In the genomic region with DNA sequence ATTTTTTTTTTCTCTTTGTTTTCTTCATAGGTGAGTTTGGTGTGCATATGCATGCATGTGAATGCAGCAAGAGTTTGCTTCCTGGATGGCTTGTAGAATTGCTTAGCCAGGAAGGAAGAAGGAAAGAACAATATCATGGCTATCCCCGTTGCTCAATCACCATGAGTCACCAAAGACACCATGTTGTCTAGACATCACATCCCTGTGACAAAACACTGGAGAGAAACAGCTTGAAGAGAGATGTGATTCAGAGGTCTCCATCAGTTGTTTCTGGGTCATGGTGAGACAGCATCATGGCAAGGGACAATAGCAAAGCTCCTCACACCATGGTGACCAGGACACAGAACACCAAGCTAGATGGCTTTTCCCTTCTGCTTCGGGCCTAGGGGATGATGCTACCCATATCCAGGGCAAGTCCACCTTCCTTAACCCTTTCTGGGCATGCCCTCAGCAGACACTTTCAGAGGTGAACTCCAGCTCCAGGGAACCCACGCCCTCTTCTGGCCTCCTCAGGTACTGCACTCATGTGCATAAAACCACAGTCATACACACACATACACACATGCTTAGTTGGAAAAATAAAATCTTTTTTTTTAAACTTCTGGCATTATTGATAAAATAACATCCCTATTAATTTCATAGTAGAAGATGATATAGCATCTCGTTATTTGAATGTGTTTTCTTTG, we compare ENCODE assay signal across 21 mouse cellular contexts. TPM values are rescaled to one million over a fixed set of nuclear protein-coding genes. Genes with fewer than 3 reads are reported as not detected.
DNase-seq lines count a peak whose midpoint lies in the region; ATAC-seq and TF ChIP-seq lines count a peak whose summit lies in the region.
"Had no signal": no experiment of that assay in that cellular context is flagged by ENCODE, and none has a peak within 500 bp of the region (broad histone marks: within the 10 kb centered on the region; RNA-seq: fewer than 3 reads in every experiment).

No protein-coding gene starts in this region.

- intact Hi-C loops in left cerebral cortex, postnatal 10 days (cut with DNase I), result no loop called here

- H3K36me3 ChIP-seq in intestine, postnatal 0 days (ENCODE audit: control insufficient read depth, insufficient read depth), result no peaks in the 10 kb centered on the region
- no peaks in the 10 kb centered on the region for H3K36me3 ChIP-seq in intestine, embryonic 15.5 days
- H3K36me3 ChIP-seq in midbrain, postnatal 0 days (ENCODE audit: insufficient read depth, low read length), result no peaks in the 10 kb centered on the region
- H3K36me3 ChIP-seq in midbrain, embryonic 15.5 days (replicated peaks), result no peaks in the 10 kb centered on the region
- H3K36me3 ChIP-seq in small intestine, adult 2 months (ENCODE audit: control insufficient read depth, insufficient read depth, low read length), result no peaks in the 10 kb centered on the region
- H3K36me3 ChIP-seq: embryonic facial prominence, embryonic 10.5 days; forebrain, embryonic 12.5 days; stomach, embryonic 15.5 days had no signal

- TF ChIP-seq POLR2A in small intestine, adult 2 months (IDR thresholded peaks at IDR 0.05; ENCODE audit: low read depth, low read length), result no peak

- 71% methylated on average over 4 of the region's 4 CpGs for WGBS in intestine, postnatal 0 days
- 77% methylated on average over 4 of the region's 4 CpGs for WGBS in intestine, embryonic 15.5 days
- 80% methylated on average over 4 of the region's 4 CpGs for WGBS in midbrain, postnatal 0 days
- WGBS in midbrain, embryonic 15.5 days, result 79% methylated on average over 4 of the region's 4 CpGs
- WGBS in small intestine, adult 2 months, result 68% methylated on average over 4 of the region's 4 CpGs

- no peak overlapping the region for H3K4me2 ChIP-seq in intestine, postnatal 0 days (replicated peaks; ENCODE audit: low read depth)
- no peak overlapping the region for H3K4me2 ChIP-seq in intestine, embryonic 15.5 days (replicated peaks)
- H3K4me2 ChIP-seq in midbrain, postnatal 0 days (ENCODE audit: low read depth, low read length, poor library complexity, severe bottlenecking), result no peak overlapping the region
- H3K4me2 ChIP-seq in midbrain, embryonic 15.5 days, result no peak overlapping the region
- H3K4me2 ChIP-seq: forebrain, embryonic 12.5 days; stomach, embryonic 15.5 days had no signal

- TF ChIP-seq CTCF in intestine, postnatal 0 days (IDR thresholded peaks at IDR 0.05; ENCODE audit: low read depth), result peak; percentile 51
- peak; percentile 43; the same call in 1 of the 2 replicates for TF ChIP-seq CTCF in midbrain, postnatal 0 days (IDR thresholded peaks at IDR 0.05)
- TF ChIP-seq CTCF in small intestine, adult 2 months (IDR thresholded peaks at IDR 0.05; ENCODE audit: extremely low read depth, insufficient read length, insufficient replicate concordance, low read depth, low read length), result peak; percentile 17; the same call in 1 of the 2 replicates

- no peak overlapping the region for H3K4me3 ChIP-seq in intestine, postnatal 0 days (ENCODE audit: low read depth, low read length)
- no peak overlapping the region for H3K4me3 ChIP-seq in intestine, embryonic 15.5 days (replicated peaks)
- H3K4me3 ChIP-seq in midbrain, postnatal 0 days (ENCODE audit: low read depth, low read length), result no peak overlapping the region
- no peak overlapping the region for H3K4me3 ChIP-seq in midbrain, embryonic 15.5 days
- no peak overlapping the region for H3K4me3 ChIP-seq in small intestine, adult 2 months (ENCODE audit: low read depth, low read length)
- H3K4me3 ChIP-seq: embryonic facial prominence, embryonic 10.5 days; forebrain, embryonic 12.5 days; stomach, embryonic 15.5 days had no signal

- no peak for DNase-seq in midbrain, postnatal 0 days (ENCODE audit: low spot score)
- DNase-seq in R1 (ENCODE audit: low read depth, low spot score), result peak; percentile 37
- DNase-seq in left cerebral cortex, postnatal 10 days (ENCODE audit: extremely low spot score in 1 of 2, low spot score in 2 of 2), result no peak
- DNase-seq in embryo, embryonic 11 days, result no peak
- DNase-seq: right cerebral cortex, postnatal 4 days had no signal

- H3K4me1 ChIP-seq in intestine, postnatal 0 days (replicated peaks; ENCODE audit: control insufficient read depth, insufficient read depth, low read length), result no peaks in the 10 kb centered on the region
- no peaks in the 10 kb centered on the region for H3K4me1 ChIP-seq in intestine, embryonic 15.5 days (replicated peaks)
- no peaks in the 10 kb centered on the region for H3K4me1 ChIP-seq in midbrain, postnatal 0 days (ENCODE audit: insufficient read depth, low read length)
- no peaks in the 10 kb centered on the region for H3K4me1 ChIP-seq in midbrain, embryonic 15.5 days
- no peaks in the 10 kb centered on the region for H3K4me1 ChIP-seq in small intestine, adult 2 months (ENCODE audit: control insufficient read depth, insufficient read depth, insufficient read length, low read length)
- H3K4me1 ChIP-seq: embryonic facial prominence, embryonic 10.5 days; forebrain, embryonic 12.5 days; stomach, embryonic 15.5 days had no signal

- no peak overlapping the region for H3K27ac ChIP-seq in intestine, postnatal 0 days (ENCODE audit: low read depth, low read length)
- no peak overlapping the region for H3K27ac ChIP-seq in intestine, embryonic 15.5 days
- no peak overlapping the region for H3K27ac ChIP-seq in midbrain, postnatal 0 days (ENCODE audit: low read depth, low read length)
- H3K27ac ChIP-seq in midbrain, embryonic 15.5 days, result no peak overlapping the region
- no peak overlapping the region for H3K27ac ChIP-seq in small intestine, adult 2 months (ENCODE audit: insufficient read depth, low read depth, low read length)
- H3K27ac ChIP-seq: embryonic facial prominence, embryonic 10.5 days; forebrain, embryonic 12.5 days; stomach, embryonic 15.5 days had no signal

- H3K27me3 ChIP-seq in intestine, postnatal 0 days (replicated peaks; ENCODE audit: control insufficient read depth, insufficient read depth, low read length), result no peaks in the 10 kb centered on the region
- H3K27me3 ChIP-seq in intestine, embryonic 15.5 days (replicated peaks), result no peaks in the 10 kb centered on the region
- H3K27me3 ChIP-seq in midbrain, postnatal 0 days (ENCODE audit: insufficient read depth, low read length), result no peaks in the 10 kb centered on the region
- no peaks in the 10 kb centered on the region for H3K27me3 ChIP-seq in midbrain, embryonic 15.5 days (replicated peaks)
- no peaks in the 10 kb centered on the region for H3K27me3 ChIP-seq in small intestine, adult 2 months (ENCODE audit: control insufficient read depth, insufficient read depth, low read length)
- H3K27me3 ChIP-seq: forebrain, embryonic 12.5 days; stomach, embryonic 15.5 days had no signal

- H3K9ac ChIP-seq in intestine, postnatal 0 days (ENCODE audit: low read depth, low read length), result no peak overlapping the region
- H3K9ac ChIP-seq in intestine, embryonic 15.5 days, result no peak overlapping the region
- H3K9ac ChIP-seq in midbrain, postnatal 0 days (replicated peaks; ENCODE audit: low read length, poor library complexity, severe bottlenecking), result no peak overlapping the region
- H3K9ac ChIP-seq in midbrain, embryonic 15.5 days, result no peak overlapping the region
- H3K9ac ChIP-seq: forebrain, embryonic 12.5 days; stomach, embryonic 15.5 days had no signal

- ATAC-seq in intestine, postnatal 0 days, result no peak
- ATAC-seq in intestine, embryonic 15.5 days, result no peak
- ATAC-seq in midbrain, postnatal 0 days (ENCODE audit: low FRiP score), result no peak
- ATAC-seq in midbrain, embryonic 15.5 days (replicated peaks), result no peak
- ATAC-seq: inflammation-experienced regulatory T-cells, adult 6 months; midbrain, embryonic 16.5 days had no signal

- H3K9me3 ChIP-seq in intestine, postnatal 0 days (ENCODE audit: control insufficient read depth), result no peaks in the 10 kb centered on the region
- H3K9me3 ChIP-seq in intestine, embryonic 15.5 days, result no peaks in the 10 kb centered on the region
- H3K9me3 ChIP-seq in midbrain, postnatal 0 days (ENCODE audit: low read length), result no peaks in the 10 kb centered on the region
- no peaks in the 10 kb centered on the region for H3K9me3 ChIP-seq in midbrain, embryonic 15.5 days
- H3K9me3 ChIP-seq: embryonic facial prominence, embryonic 10.5 days; forebrain, embryonic 12.5 days; stomach, embryonic 15.5 days had no signal

RNA-seq across cellular contexts. Expression of a gene that starts 2.2 kb away (rescaled TPM):
- not detected in 2 replicates for polyA plus RNA-seq in intestine, postnatal 0 days (2015; fragmentation: Nextera tagmentation; extraction: Ambion mirVana)
- not detected in 2 replicates for polyA plus RNA-seq in intestine, embryonic 15.5 days (2015; fragmentation: Nextera tagmentation; extraction: Ambion mirVana)
- total RNA-seq in midbrain, postnatal 0 days (2014; rRNA removed), result not detected in 2 replicates
- not detected in 2 replicates for polyA plus RNA-seq in midbrain, postnatal 0 days (2015; fragmentation: Nextera tagmentation; extraction: Ambion mirVana)
- not detected in 2 replicates for polyA plus RNA-seq in midbrain, embryonic 15.5 days (2015; fragmentation: Nextera tagmentation; extraction: Ambion mirVana)
- not detected in 2 replicates for polyA plus RNA-seq in small intestine, adult 2 months (2012; rRNA removed)
- total RNA-seq in left cerebral cortex, postnatal 10 days (2021), result not detected
- total RNA-seq: adrenal gland, adult 18-20 months; ES-E14; heart, postnatal 25 days; left cerebral cortex, postnatal 14 days; neutrophil, adult 5-6 weeks had no signal
- polyA plus RNA-seq: embryonic facial prominence, embryonic 10.5 days; forebrain, embryonic 12.5 days; inflammation-experienced regulatory T-cells, adult 6 months; large intestine, adult 2 months; lung, embryonic 16.5 days; midbrain, embryonic 16.5 days; stomach, embryonic 15.5 days had no signal

RNA-seq across cellular contexts. Expression of a gene that starts 2.7 kb away (rescaled TPM):
- polyA plus RNA-seq in intestine, postnatal 0 days (2015; fragmentation: Nextera tagmentation; extraction: Ambion mirVana), result not detected in 2 replicates
- not detected in 2 replicates for polyA plus RNA-seq in intestine, embryonic 15.5 days (2015; fragmentation: Nextera tagmentation; extraction: Ambion mirVana)
- not detected in 2 replicates for total RNA-seq in midbrain, postnatal 0 days (2014; rRNA removed)
- not detected in 2 replicates for polyA plus RNA-seq in midbrain, postnatal 0 days (2015; fragmentation: Nextera tagmentation; extraction: Ambion mirVana)
- not detected in 2 replicates for polyA plus RNA-seq in midbrain, embryonic 15.5 days (2015; fragmentation: Nextera tagmentation; extraction: Ambion mirVana)
- polyA plus RNA-seq in small intestine, adult 2 months (2012; rRNA removed), result not detected in 2 replicates
- total RNA-seq in left cerebral cortex, postnatal 10 days (2021), result not detected
- total RNA-seq: adrenal gland, adult 18-20 months; ES-E14; heart, postnatal 25 days; left cerebral cortex, postnatal 14 days; neutrophil, adult 5-6 weeks had no signal
- polyA plus RNA-seq: embryonic facial prominence, embryonic 10.5 days; forebrain, embryonic 12.5 days; inflammation-experienced regulatory T-cells, adult 6 months; large intestine, adult 2 months; lung, embryonic 16.5 days; midbrain, embryonic 16.5 days; stomach, embryonic 15.5 days had no signal

RNA-seq across cellular contexts. Expression of a gene that starts 21.3 kb away (rescaled TPM):
- 0.35 and 0.77 TPM in 2 replicates for polyA plus RNA-seq in intestine, postnatal 0 days (2015; fragmentation: Nextera tagmentation; extraction: Ambion mirVana)
- not detected in 2 replicates for polyA plus RNA-seq in intestine, embryonic 15.5 days (2015; fragmentation: Nextera tagmentation; extraction: Ambion mirVana)
- total RNA-seq in midbrain, postnatal 0 days (2014; rRNA removed), result not detected in 2 replicates
- not detected in 2 replicates for polyA plus RNA-seq in midbrain, postnatal 0 days (2015; fragmentation: Nextera tagmentation; extraction: Ambion mirVana)
- polyA plus RNA-seq in midbrain, embryonic 15.5 days (2015; fragmentation: Nextera tagmentation; extraction: Ambion mirVana), result not detected in 2 replicates
- polyA plus RNA-seq in small intestine, adult 2 months (2012; rRNA removed), result not detected in 2 replicates
- total RNA-seq in left cerebral cortex, postnatal 10 days (2021), result not detected
- total RNA-seq: ES-E14; heart, postnatal 25 days; left cerebral cortex, postnatal 14 days; neutrophil, adult 5-6 weeks had no signal
- polyA plus RNA-seq: embryonic facial prominence, embryonic 10.5 days; forebrain, embryonic 12.5 days; inflammation-experienced regulatory T-cells, adult 6 months; large intestine, adult 2 months; lung, embryonic 16.5 days; midbrain, embryonic 16.5 days; stomach, embryonic 15.5 days had no signal

RNA-seq across cellular contexts. Expression of a gene that starts 21.4 kb away (rescaled TPM):
- 0.72 TPM in 1 of 2 replicates, not detected in the other for polyA plus RNA-seq in intestine, postnatal 0 days (2015; fragmentation: Nextera tagmentation; extraction: Ambion mirVana)
- polyA plus RNA-seq in intestine, embryonic 15.5 days (2015; fragmentation: Nextera tagmentation; extraction: Ambion mirVana), result 0.67 and 2.3 TPM in 2 replicates
- not detected in 2 replicates for total RNA-seq in midbrain, postnatal 0 days (2014; rRNA removed)
- 0.79 and 1.2 TPM in 2 replicates for polyA plus RNA-seq in midbrain, postnatal 0 days (2015; fragmentation: Nextera tagmentation; extraction: Ambion mirVana)
- not detected in 2 replicates for polyA plus RNA-seq in midbrain, embryonic 15.5 days (2015; fragmentation: Nextera tagmentation; extraction: Ambion mirVana)
- polyA plus RNA-seq in small intestine, adult 2 months (2012; rRNA removed), result not detected in 2 replicates
- total RNA-seq in left cerebral cortex, postnatal 10 days (2021), result not detected
- total RNA-seq: heart, postnatal 25 days; left cerebral cortex, postnatal 14 days; neutrophil, adult 5-6 weeks had no signal
- polyA plus RNA-seq: embryonic facial prominence, embryonic 10.5 days; forebrain, embryonic 12.5 days; midbrain, embryonic 16.5 days had no signal

RNA-seq across cellular contexts. Expression of a gene that starts 25.3 kb away (rescaled TPM):
- 5.9 and 6.4 TPM in 2 replicates for polyA plus RNA-seq in intestine, postnatal 0 days (2015; fragmentation: Nextera tagmentation; extraction: Ambion mirVana)
- polyA plus RNA-seq in intestine, embryonic 15.5 days (2015; fragmentation: Nextera tagmentation; extraction: Ambion mirVana), result 10.0 and 10.3 TPM in 2 replicates
- 0.16 and 0.33 TPM in 2 replicates for total RNA-seq in midbrain, postnatal 0 days (2014; rRNA removed)
- 0.49 and 0.94 TPM in 2 replicates for polyA plus RNA-seq in midbrain, postnatal 0 days (2015; fragmentation: Nextera tagmentation; extraction: Ambion mirVana)
- polyA plus RNA-seq in midbrain, embryonic 15.5 days (2015; fragmentation: Nextera tagmentation; extraction: Ambion mirVana), result 0.30 and 0.40 TPM in 2 replicates
- 3.5 and 4.7 TPM in 2 replicates for polyA plus RNA-seq in small intestine, adult 2 months (2012; rRNA removed)
- 1 to 10 TPM; 1.5 TPM for total RNA-seq in left cerebral cortex, postnatal 10 days (2021)
- polyA plus RNA-seq: inflammation-experienced regulatory T-cells, adult 6 months had no signal
